Mouse (Mus musculus): ENCODE data around the gene Srm.

DNA sequence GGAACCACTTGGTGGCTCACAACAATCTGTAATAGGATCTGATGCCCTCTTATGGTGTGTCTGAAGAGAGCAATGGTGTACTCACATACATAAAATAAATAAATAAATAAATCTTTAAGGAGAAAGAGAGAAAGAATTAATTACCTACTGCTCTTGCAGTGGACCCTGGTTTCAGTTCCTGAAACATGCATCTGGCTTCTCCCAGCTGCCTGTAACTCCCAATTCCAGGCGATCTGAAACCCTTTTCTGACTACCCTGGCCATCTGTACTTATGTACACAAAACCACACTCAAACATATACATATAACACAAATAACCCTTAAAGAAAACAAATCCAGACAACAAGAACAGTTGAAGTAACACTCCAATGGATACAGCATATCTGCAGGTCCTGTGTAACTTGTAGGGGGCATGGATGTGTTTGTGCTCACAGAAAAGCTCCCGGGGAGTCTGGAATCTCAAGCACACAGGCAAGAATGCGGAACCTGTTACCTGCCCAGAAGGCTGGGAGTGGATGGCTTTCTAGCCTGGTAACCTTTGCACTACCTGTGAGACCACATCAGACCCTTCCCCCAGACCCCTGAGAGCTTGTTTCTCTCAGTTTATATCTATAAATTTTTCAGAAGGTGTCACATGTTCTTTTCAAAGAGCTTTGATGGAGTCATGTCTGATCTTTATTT is 40.9 kb downstream of the Srm start:
- no peak for TF ChIP-seq CTCF (IDR thresholded peaks at IDR 0.05; ENCODE audit: borderline replicate concordance, extremely low read depth, insufficient read depth, insufficient read length)
- no peak for TF ChIP-seq POLR2A (IDR thresholded peaks at IDR 0.05; ENCODE audit: borderline replicate concordance, extremely low read depth, insufficient read depth, insufficient read length, poor library complexity, severe bottlenecking)
